Mouse (Mus musculus) ES-E14 (cell line): ENCODE results near the gene Gm5737. TPM values are rescaled to one million over a fixed set of nuclear protein-coding genes. Genes with fewer than 3 reads are reported as not detected.

Experiments used
- DNase-seq: peaks from one replicate; pipeline ENCODE4 v3.0.0-alpha.2; 2013; ENCODE audit warnings: low read depth, low spot score
- H3K27ac ChIP-seq: 2 replicates; pipeline ENCODE4 v1.5.1; 2012; ENCODE audit warnings: low read depth, mild to moderate bottlenecking, low read length, moderate library complexity, mixed read lengths; ENCODE audit not compliant: poor library complexity, insufficient read depth, severe bottlenecking
- H3K36me3 ChIP-seq: 2 replicates; pipeline ENCODE4 v1.6.1; 2012; ENCODE audit warnings: mild to moderate bottlenecking, low read length, moderate library complexity, mixed read lengths; ENCODE audit not compliant: control insufficient read depth, poor library complexity, insufficient read depth, severe bottlenecking
- H3K4me1 ChIP-seq, 2 experiments: fragments of 150-350 bp in 1 of 2; sonication (generic) in 1 of 2; 2 replicates each; pipeline ENCODE4 v1.6.1; 2012; ENCODE audit warnings: low read length in 2 of 2, mild to moderate bottlenecking in 1 of 2, mixed read lengths in 1 of 2; ENCODE audit not compliant: control insufficient read depth in 2 of 2, insufficient read depth in 2 of 2, poor library complexity in 1 of 2
- H3K4me3 ChIP-seq, 2 experiments: fragments of 150-350 bp in 1 of 2; sonication (generic) in 1 of 2; 2 replicates each; pipeline ENCODE4 v1.5.1; 2012; ENCODE audit warnings: low read length in 2 of 2, low read depth in 1 of 2, mild to moderate bottlenecking in 1 of 2, mixed read lengths in 1 of 2; ENCODE audit not compliant: insufficient read depth in 1 of 2, poor library complexity in 1 of 2, severe bottlenecking in 1 of 2
- H3K9ac ChIP-seq: 2 replicates; pipeline ENCODE4 v1.6.1; 2012; ENCODE audit warnings: low read depth, mild to moderate bottlenecking, low read length, mixed read lengths; ENCODE audit not compliant: poor library complexity, insufficient read depth, severe bottlenecking
- H3K9me3 ChIP-seq: fragments of 150-350 bp; sonication (generic); 2 replicates; pipeline ENCODE4 v1.6.1; 2012; ENCODE audit warnings: low read depth, mild to moderate bottlenecking, low read length; ENCODE audit not compliant: control insufficient read depth, insufficient read depth
- CHD2 ChIP-seq: IDR thresholded peaks from 2 replicates; pipeline ENCODE4 v1.6.1; 2014; ENCODE audit warnings: mild to moderate bottlenecking, low read depth, low read length, inconsistent platforms
- HCFC1 ChIP-seq: IDR thresholded peaks from 2 replicates; pipeline ENCODE4 v1.6.1; 2012; ENCODE audit warnings: low read length, inconsistent platforms, borderline replicate concordance; ENCODE audit not compliant: insufficient read depth
- MAFK ChIP-seq: IDR thresholded peaks from 2 replicates; pipeline ENCODE4 v1.6.1; 2014; ENCODE audit warnings: mild to moderate bottlenecking, low read depth, low read length, inconsistent platforms; ENCODE audit not compliant: insufficient read depth
- ZC3H11A ChIP-seq: IDR thresholded peaks from 2 replicates; pipeline ENCODE4 v1.6.1; 2012; ENCODE audit warnings: low read depth, mild to moderate bottlenecking, inconsistent platforms, low read length, borderline replicate concordance
- ZNF384 ChIP-seq: IDR thresholded peaks from 2 replicates; pipeline ENCODE4 v1.6.1; 2012; ENCODE audit warnings: low read depth, low read length, inconsistent platforms
- in situ Hi-C, 2 experiments: fragments of 600-800 bp; cut with MboI; formaldehyde crosslinking; loops; one replicate each; pipeline ENCODE4 v1.15.1; 2025; ENCODE audit warnings: low sequenced_read_pairs in 2 of 2, inconsistent platforms in 1 of 2; ENCODE audit not compliant: unreplicated experiment in 2 of 2
- total RNA-seq: library from RNA; depleted of rRNA; stranded (reverse); fragments of 300-350 nt; gene quantifications from 2 replicates; pipeline ENCODE4 v1.2.3, GENCODE M21; 2012

Gm5737 gene
- total RNA-seq, 1 experiment = not detected

DNA sequence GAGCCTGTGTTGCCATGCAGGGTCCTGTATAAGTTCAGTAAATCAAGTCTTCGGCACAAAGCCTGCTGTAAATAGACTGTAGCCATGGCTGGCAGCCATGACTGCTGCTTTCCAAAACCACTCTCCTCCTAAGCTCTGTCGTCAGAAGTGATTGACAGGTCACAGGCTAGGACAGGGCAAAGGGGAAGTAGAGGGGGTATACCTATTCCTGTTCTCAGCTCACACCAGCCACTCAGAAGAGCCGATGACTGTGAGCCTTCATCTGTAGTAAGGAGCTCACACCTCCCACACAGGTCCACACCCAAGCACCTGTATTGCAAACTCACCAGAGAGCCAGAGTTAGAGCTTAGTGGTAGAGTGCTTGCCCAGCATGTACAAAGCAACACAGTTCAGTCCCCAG, 15.8 kb upstream of the Gm5737 start:
- DNase-seq = no peak
- no peak overlapping the region for H3K27ac ChIP-seq
- in situ Hi-C loops = no loop called here
- no peaks in the 10 kb centered on the region for H3K36me3 ChIP-seq
- no peaks in the 10 kb centered on the region for H3K4me1 ChIP-seq
- H3K9ac ChIP-seq = no peak overlapping the region
- H3K4me3 ChIP-seq = no peak overlapping the region
- H3K9me3 ChIP-seq = no peaks in the 10 kb centered on the region
- TF ChIP-seq MAFK = no peak

GRCm38 (mm10) chr7:120803268-120803667, 8.9 kb upstream of the Gm5737 start:
- no peaks in the 10 kb centered on the region for H3K36me3 ChIP-seq
- no peak for DNase-seq
- H3K9me3 ChIP-seq = no peaks in the 10 kb centered on the region
- TF ChIP-seq ZNF384 = no peak
- no peak for TF ChIP-seq ZC3H11A
- TF ChIP-seq HCFC1 = no peak
- TF ChIP-seq CHD2 = no peak
- no peak for TF ChIP-seq MAFK
- in situ Hi-C loops = no loop called here
- no peak overlapping the region for H3K27ac ChIP-seq
- no peak overlapping the region for H3K9ac ChIP-seq
- H3K4me1 ChIP-seq = no peaks in the 10 kb centered on the region
- no peak overlapping the region for H3K4me3 ChIP-seq

GRCm38 (mm10) chr7:120809705-120810104, 2.5 kb upstream of the Gm5737 start:
- Histone ChIP-seq H3K9me3 (no peaks in the 10 kb centered on the region), H3K36me3 (no peaks in the 10 kb centered on the region), H3K27ac (no peak overlapping the region), H3K4me3 (peak overlapping the region; percentile 60 to 65), H3K4me1 (no peaks in the 10 kb centered on the region), H3K9ac (peak overlapping the region; percentile 66)
- in situ Hi-C loops = no loop called here
- TF ChIP-seq ZNF384 (no peak), CHD2 (no peak), MAFK (no peak), HCFC1 (no peak), ZC3H11A (no peak)
- no peak for DNase-seq

GRCm38 (mm10) chr7:120817552-120817951, 5.4 kb downstream of the Gm5737 start:
- Histone ChIP-seq H3K4me1 (no peaks in the 10 kb centered on the region), H3K27ac (no peak overlapping the region), H3K9ac (no peak overlapping the region), H3K9me3 (no peaks in the 10 kb centered on the region), H3K36me3 (no peaks in the 10 kb centered on the region), H3K4me3 (no peak overlapping the region)
- DNase-seq = no peak
- in situ Hi-C loops = no loop called here
- TF ChIP-seq HCFC1 (no peak), CHD2 (no peak), MAFK (no peak), ZNF384 (no peak), ZC3H11A (no peak)

DNA sequence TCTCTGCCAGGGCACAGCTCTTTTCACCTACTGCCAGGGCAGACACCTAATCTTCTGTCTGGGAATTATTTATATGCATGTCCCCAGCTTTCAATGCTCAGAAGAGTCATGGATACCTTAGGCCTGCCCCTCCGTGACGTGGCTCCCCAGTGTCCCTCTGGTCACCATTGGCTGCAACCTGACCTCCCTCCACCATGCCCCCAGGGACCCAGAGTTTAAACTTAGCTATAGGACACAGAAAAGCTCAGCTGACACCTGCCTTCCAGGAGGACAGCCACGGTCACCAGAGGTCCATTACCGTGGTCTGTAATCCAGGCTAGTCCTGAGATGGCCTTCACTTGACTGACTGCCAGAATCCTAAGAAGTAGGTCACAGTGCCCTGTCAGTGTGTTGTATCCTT, 7.2 kb downstream of the Gm5737 start:
- no peaks in the 10 kb centered on the region for H3K36me3 ChIP-seq
- no peak overlapping the region for H3K27ac ChIP-seq
- H3K9me3 ChIP-seq = no peaks in the 10 kb centered on the region
- DNase-seq = no peak
- no peaks in the 10 kb centered on the region for H3K4me1 ChIP-seq
- in situ Hi-C loops = no loop called here
- TF ChIP-seq HCFC1 (no peak), CHD2 (no peak), ZC3H11A (no peak), MAFK (no peak), ZNF384 (no peak)
- no peak overlapping the region for H3K4me3 ChIP-seq
- H3K9ac ChIP-seq = no peak overlapping the region
